Mouse (Mus musculus) hindbrain, postnatal 0 days (tissue): Measurements from ENCODE around the gene Fam228b. TPM values are rescaled to one million over a fixed set of nuclear protein-coding genes. Genes with fewer than 3 reads are reported as not detected.

Source experiments
- ATAC-seq: fragments of 200-750 bp; cut with Nextera tagmentation; 2 replicates; pipeline ENCODE4 v1.8.0; 2017; ENCODE audit warnings: mild to moderate bottlenecking, moderate TSS enrichment, moderate library complexity
- DNase-seq: peaks from one replicate; pipeline ENCODE4 v3.0.0-alpha.2; 2015; ENCODE audit warnings: low spot score
- H3K27ac ChIP-seq: fragments of 300-500 bp; sonication (generic); 2 replicates; pipeline ENCODE4 v1.5.1; 2014; ENCODE audit warnings: mild to moderate bottlenecking
- H3K27me3 ChIP-seq: fragments of 300-500 bp; sonication (generic); 2 replicates; pipeline ENCODE4 v1.6.1; 2014; ENCODE audit warnings: low read length, mixed read lengths; ENCODE audit not compliant: insufficient read depth
- H3K36me3 ChIP-seq: fragments of 300-500 bp; sonication (generic); 2 replicates; pipeline ENCODE4 v1.6.1; 2014; ENCODE audit warnings: low read length, mixed read lengths; ENCODE audit not compliant: insufficient read depth
- H3K4me1 ChIP-seq: fragments of 300-500 bp; sonication (generic); 2 replicates; pipeline ENCODE4 v1.6.1; 2014; ENCODE audit warnings: antibody characterized with exemption, low read length, mixed read lengths; ENCODE audit not compliant: insufficient read depth
- H3K4me2 ChIP-seq: fragments of 300-500 bp; sonication (generic); 2 replicates; pipeline ENCODE4 v1.6.1; 2014; ENCODE audit warnings: low read depth, mild to moderate bottlenecking, low read length, moderate library complexity, mixed read lengths
- H3K4me3 ChIP-seq: fragments of 300-500 bp; sonication (generic); 2 replicates; pipeline ENCODE4 v1.5.1; 2014; ENCODE audit warnings: low read length
- H3K9ac ChIP-seq: fragments of 300-500 bp; sonication (generic); replicated peaks from 2 replicates; pipeline ENCODE4 v1.6.1; 2014; ENCODE audit warnings: mild to moderate bottlenecking, low read length, moderate library complexity, mixed read lengths
- H3K9me3 ChIP-seq: fragments of 300-500 bp; sonication (generic); 2 replicates; pipeline ENCODE4 v1.6.1; 2016; ENCODE audit warnings: low read length, mixed read lengths
- CTCF ChIP-seq: IDR thresholded peaks from 2 replicates; pipeline ENCODE4 v1.5.1; 2016; ENCODE audit warnings: antibody characterized with exemption, control low read depth, low read depth
- WGBS: fragments of 180-500 bp; shearing (Covaris S2); extraction: QIAGEN DNeasy Blood & Tissue Kit; methylation state at CpG from one replicate; pipeline ENCODE4 v1.1.7; 2014; 5-methylcytosine and 5-hydroxymethylcytosine counted together
- polyA plus RNA-seq: library from polyadenylated mRNA; unstranded; fragments of >200 nt; fragmentation: Nextera tagmentation; extraction: Ambion mirVana; gene quantifications from 2 replicates; pipeline ENCODE4 v1.2.1, GENCODE M21; 2015
- total RNA-seq: library from RNA; depleted of rRNA; stranded (reverse); fragments of >200 nt; gene quantifications from 2 replicates; pipeline ENCODE4 v1.2.3, GENCODE M21; 2014

The Fam228b gene
- total and polyA plus RNA-seq, 2 experiments from 2014 or later, result 4.2 to 8.1 TPM

DNA sequence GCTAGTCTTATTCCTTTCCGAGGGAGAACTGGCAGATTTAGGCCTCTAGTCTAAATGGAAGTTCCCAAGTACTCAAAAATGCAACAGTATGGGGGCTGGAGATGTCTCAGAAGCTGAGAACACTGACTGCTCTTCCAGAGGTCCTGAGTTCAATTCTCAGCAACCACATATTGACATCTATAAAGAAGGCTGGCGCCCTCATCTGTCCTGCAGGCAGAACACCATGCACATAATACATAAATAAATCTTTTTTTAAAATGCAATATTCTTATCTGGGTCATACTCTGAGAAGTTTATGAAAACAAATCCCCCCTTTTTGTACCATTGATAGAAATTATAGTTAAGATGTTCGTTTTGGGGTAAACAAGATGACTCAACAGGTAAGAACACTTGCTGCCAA lies 26.9 kb downstream of the Fam228b start:
- H3K36me3 ChIP-seq, result no peaks in the 10 kb centered on the region

DNA sequence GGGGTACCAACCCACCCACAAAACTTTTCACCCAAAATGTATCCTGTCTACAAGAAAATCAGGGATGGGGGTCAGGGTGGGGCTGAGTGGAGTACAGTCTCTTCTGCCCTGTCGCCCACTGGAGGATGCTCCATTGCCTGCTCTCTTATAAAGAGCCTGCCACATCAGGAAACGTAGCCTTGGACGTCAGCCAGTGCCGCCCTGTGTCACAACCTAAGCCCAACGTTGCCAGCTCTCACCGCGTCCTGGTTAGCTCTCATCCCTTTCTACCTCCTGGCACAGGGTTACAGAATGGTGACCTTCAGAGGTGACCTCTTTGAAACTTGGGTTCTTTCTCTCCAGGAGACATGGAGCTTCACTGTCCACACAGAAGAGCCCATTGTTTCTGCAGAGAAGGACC lies 28.2 kb downstream of the Fam228b start:
- no peak overlapping the region for H3K4me3 ChIP-seq
- no peak for ATAC-seq

More for the DNA sequence above, 26.9 kb downstream of the Fam228b start:
- no peak overlapping the region for H3K9ac ChIP-seq
- H3K27ac ChIP-seq, result no peak overlapping the region
- no peaks in the 10 kb centered on the region for H3K27me3 ChIP-seq
- no peak for ATAC-seq
- WGBS, result 92% methylated on average over 3 of the region's 3 CpGs
- no peaks in the 10 kb centered on the region for H3K4me1 ChIP-seq
- TF ChIP-seq CTCF, result no peak
- H3K4me2 ChIP-seq, result no peak overlapping the region
- no peaks in the 10 kb centered on the region for H3K9me3 ChIP-seq
- DNase-seq, result no peak
- no peak overlapping the region for H3K4me3 ChIP-seq

DNA sequence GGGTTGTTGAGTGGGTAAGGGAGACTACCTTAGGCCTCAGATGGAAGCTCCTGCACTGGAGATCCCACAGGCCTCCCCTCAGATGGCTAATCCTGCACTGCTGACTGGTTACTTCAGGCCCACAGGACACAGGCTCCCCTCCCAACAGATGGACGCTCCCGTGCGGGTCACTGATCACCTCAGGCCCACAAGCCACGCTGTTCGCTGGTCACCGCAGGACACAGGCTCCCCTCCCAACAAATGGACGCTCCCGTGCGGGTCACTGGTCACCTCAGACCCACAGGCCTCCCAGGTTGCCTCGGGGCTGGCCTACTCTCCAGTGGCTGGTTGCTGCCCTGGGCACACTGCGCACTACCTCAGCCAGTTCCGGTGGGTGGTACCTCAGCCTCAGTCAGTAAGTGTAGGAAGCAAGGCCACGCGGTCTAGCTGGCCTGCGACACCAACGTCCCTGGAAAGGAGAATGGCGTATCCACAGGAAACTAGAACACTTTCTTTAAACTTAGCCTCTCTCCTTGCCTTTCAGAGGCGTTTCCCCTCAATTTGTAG lies 31.0 kb downstream of the Fam228b start, which contains the start of gene Fam228a:
TSS of gene Fam228a (minus strand) at position 400 of the 546 bp plus-strand sequence.
- no peak within 1 kb of the TSS for H3K4me3 ChIP-seq
- ATAC-seq, result no peak
- WGBS, result 82% methylated on average over 18 of the region's 18 CpGs
- no peak for DNase-seq
- H3K36me3 ChIP-seq, result no peaks in the 10 kb centered on the region
- no peak within 1 kb of the TSS for H3K27ac ChIP-seq
- H3K27me3 ChIP-seq, result no peaks in the 10 kb centered on the region
- no peaks in the 10 kb centered on the region for H3K4me1 ChIP-seq
- no peak within 1 kb of the TSS for H3K9ac ChIP-seq
- no peak within 1 kb of the TSS for H3K4me2 ChIP-seq
- H3K9me3 ChIP-seq, result no peaks in the 10 kb centered on the region
- no peak for TF ChIP-seq CTCF

More for the DNA sequence above, 28.2 kb downstream of the Fam228b start:
- no peaks in the 10 kb centered on the region for H3K4me1 ChIP-seq
- no peaks in the 10 kb centered on the region for H3K36me3 ChIP-seq
- WGBS, result 49% methylated on average over 7 of the region's 7 CpGs
- no peak overlapping the region for H3K9ac ChIP-seq
- no peak for DNase-seq
- no peak overlapping the region for H3K27ac ChIP-seq
- no peaks in the 10 kb centered on the region for H3K27me3 ChIP-seq
- no peaks in the 10 kb centered on the region for H3K9me3 ChIP-seq
- H3K4me2 ChIP-seq, result no peak overlapping the region
- no peak for TF ChIP-seq CTCF

DNA sequence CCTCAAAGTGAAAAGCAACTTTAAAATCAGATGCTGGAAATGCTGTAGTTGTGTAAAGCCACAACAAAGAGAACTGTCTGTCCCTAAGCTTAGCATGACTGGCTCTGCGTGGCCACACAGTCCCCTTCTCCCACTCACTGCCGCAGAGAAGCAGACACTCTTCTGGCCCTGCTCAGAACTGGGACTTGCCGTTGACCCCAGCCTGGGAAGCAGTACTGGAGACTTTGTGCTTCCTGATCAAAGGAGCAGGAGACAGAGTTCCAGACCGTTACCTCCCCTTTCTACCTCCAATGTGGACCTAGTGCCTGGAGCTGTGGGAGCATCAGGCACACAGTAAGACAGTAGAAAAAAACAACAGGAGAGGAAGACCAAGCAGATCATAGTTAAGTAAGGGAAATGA lies 36.7 kb downstream of the Fam228b start:
- H3K9ac ChIP-seq, result no peak overlapping the region
- no peak for TF ChIP-seq CTCF
- no peak for ATAC-seq

DNA sequence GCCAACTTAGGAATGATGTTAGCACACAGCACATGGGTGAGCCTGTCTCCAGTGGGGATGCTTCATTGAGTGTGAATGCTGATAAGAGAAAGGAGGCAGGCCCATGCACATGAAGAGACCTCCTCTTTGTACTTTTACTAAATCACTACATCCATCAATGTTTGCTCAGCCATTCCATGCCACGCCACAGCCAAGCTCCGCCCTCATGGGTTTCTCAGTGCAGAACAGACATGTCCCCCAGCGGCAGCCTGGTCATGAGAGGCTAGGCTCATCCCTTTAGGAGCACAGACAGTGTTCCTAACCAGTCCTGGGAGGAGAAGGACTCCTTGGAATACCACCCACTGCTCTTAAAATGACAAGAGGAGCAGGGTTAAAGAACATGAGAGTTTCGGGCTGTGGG lies 37.4 kb downstream of the Fam228b start:
- Histone ChIP-seq H3K4me1 (no peaks in the 10 kb centered on the region), H3K9me3 (no peaks in the 10 kb centered on the region), H3K27me3 (no peaks in the 10 kb centered on the region), H3K36me3 (no peaks in the 10 kb centered on the region), H3K4me3 (no peak overlapping the region), H3K27ac (no peak overlapping the region), H3K9ac (no peak overlapping the region), H3K4me2 (no peak overlapping the region)
- DNase-seq, result no peak
- no peak for TF ChIP-seq CTCF
- WGBS, result 64% methylated on average over 4 of the region's 4 CpGs
- no peak for ATAC-seq

More for the DNA sequence above, 36.7 kb downstream of the Fam228b start:
- no peaks in the 10 kb centered on the region for H3K27me3 ChIP-seq
- no peaks in the 10 kb centered on the region for H3K36me3 ChIP-seq
- H3K27ac ChIP-seq, result no peak overlapping the region
- 71% methylated on average over 4 of the region's 4 CpGs for WGBS
- no peak overlapping the region for H3K4me3 ChIP-seq
- DNase-seq, result no peak
- no peak overlapping the region for H3K4me2 ChIP-seq
- no peaks in the 10 kb centered on the region for H3K4me1 ChIP-seq
- H3K9me3 ChIP-seq, result no peaks in the 10 kb centered on the region

DNA sequence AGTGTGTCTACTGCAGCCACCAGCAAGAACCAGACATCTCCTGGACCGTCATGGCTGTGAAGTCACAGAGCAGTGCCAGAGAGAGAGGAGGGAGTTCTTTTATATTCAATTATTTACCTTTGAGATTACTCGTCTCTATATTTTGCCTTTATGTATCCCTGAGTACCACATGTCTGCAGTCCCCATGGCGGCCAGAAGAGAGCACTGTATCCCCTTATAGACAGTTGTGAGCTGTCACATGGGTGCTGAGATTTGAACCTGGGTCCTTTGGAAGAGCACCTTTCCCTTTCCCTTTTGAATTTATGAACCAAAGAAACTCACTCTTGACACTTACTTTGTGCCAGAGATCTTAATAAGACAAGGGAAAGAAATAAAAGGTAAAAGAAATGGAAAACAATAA lies 39.9 kb downstream of the Fam228b start:
- H3K9me3 ChIP-seq, result no peaks in the 10 kb centered on the region
- DNase-seq (no peak), ATAC-seq (no peak)
- no peak overlapping the region for H3K9ac ChIP-seq
- WGBS, result 95% methylated on average over 3 of the region's 3 CpGs
- no peak overlapping the region for H3K27ac ChIP-seq
- H3K4me1 ChIP-seq, result no peaks in the 10 kb centered on the region
- H3K36me3 ChIP-seq, result no peaks in the 10 kb centered on the region
- TF ChIP-seq CTCF, result no peak
- H3K4me2 ChIP-seq, result no peak overlapping the region
- H3K4me3 ChIP-seq, result no peak overlapping the region
- H3K27me3 ChIP-seq, result no peaks in the 10 kb centered on the region
